ENCODE assay signal across 13 mouse cellular contexts in genomic region chr6:52118903-52119635, GRCm38 (mm10). TPM values are rescaled to one million over a fixed set of nuclear protein-coding genes. Genes with fewer than 3 reads are reported as not detected.
DNase-seq lines count a peak whose midpoint lies in the region; ATAC-seq lines count a peak whose summit lies in the region.
"Had no signal": no experiment of that assay in that cellular context is flagged by ENCODE, and none has a peak within 500 bp of the region (broad histone marks: within the 10 kb centered on the region; RNA-seq: fewer than 3 reads in every experiment).

No protein-coding gene starts in this region.

- WGBS in forebrain, embryonic 12.5 days = 20% methylated on average over 6 of the region's 6 CpGs
- 14% methylated on average over 6 of the region's 6 CpGs for WGBS in hindbrain, embryonic 14.5 days
- 14% methylated on average over 6 of the region's 6 CpGs for WGBS in midbrain, embryonic 16.5 days

- H3K9ac ChIP-seq in forebrain, embryonic 12.5 days = no peak overlapping the region
- 0 out of 2 replicates have a peak overlapping the region, but pooled peaks have one; percentile 24 for H3K9ac ChIP-seq in hindbrain, embryonic 14.5 days
- H3K9ac ChIP-seq in midbrain, embryonic 16.5 days (ENCODE audit: low read depth, low read length) = no peak overlapping the region
- H3K9ac ChIP-seq: liver, embryonic 15.5 days had no signal

- H3K27me3 ChIP-seq in forebrain, embryonic 12.5 days = peaks cover 19% of the 10 kb centered on the region; the same call in 1 of the 2 replicates
- no peaks in the 10 kb centered on the region for H3K27me3 ChIP-seq in hindbrain, embryonic 14.5 days (ENCODE audit: control insufficient read depth, insufficient read depth, low read length)
- no peaks in the 10 kb centered on the region for H3K27me3 ChIP-seq in midbrain, embryonic 16.5 days (ENCODE audit: control insufficient read depth, insufficient read depth, low read depth, low read length)

- no peak overlapping the region for H3K4me2 ChIP-seq in forebrain, embryonic 12.5 days
- 0 out of 2 replicates have a peak overlapping the region, but pooled peaks have one; percentile 11 for H3K4me2 ChIP-seq in hindbrain, embryonic 14.5 days (replicated peaks)
- H3K4me2 ChIP-seq in midbrain, embryonic 16.5 days (ENCODE audit: low read length) = peak overlapping the region; percentile 25; the same call in 1 of the 2 replicates
- H3K4me2 ChIP-seq: liver, embryonic 15.5 days had no signal

- ATAC-seq in forebrain, embryonic 12.5 days (ENCODE audit: low FRiP score) = peak; percentile 84; the same call in 1 of the 2 replicates
- peak; percentile 68; the same call in 1 of the 2 replicates for ATAC-seq in hindbrain, embryonic 14.5 days (ENCODE audit: low FRiP score)
- peak; percentile 90 for ATAC-seq in midbrain, embryonic 16.5 days

- peaks cover 21% of the 10 kb centered on the region for H3K4me1 ChIP-seq in forebrain, embryonic 12.5 days
- H3K4me1 ChIP-seq in hindbrain, embryonic 14.5 days (replicated peaks; ENCODE audit: control insufficient read depth, insufficient read depth, low read length) = peaks cover 20% of the 10 kb centered on the region
- peaks cover 19% of the 10 kb centered on the region for H3K4me1 ChIP-seq in midbrain, embryonic 16.5 days (ENCODE audit: control insufficient read depth, insufficient read depth, low read length)
- H3K4me1 ChIP-seq: liver, embryonic 15.5 days had no signal

- no peaks in the 10 kb centered on the region for H3K36me3 ChIP-seq in forebrain, embryonic 12.5 days (replicated peaks)
- H3K36me3 ChIP-seq in hindbrain, embryonic 14.5 days (replicated peaks; ENCODE audit: control insufficient read depth, insufficient read depth) = no peaks in the 10 kb centered on the region
- no peaks in the 10 kb centered on the region for H3K36me3 ChIP-seq in midbrain, embryonic 16.5 days (ENCODE audit: control insufficient read depth, insufficient read depth, low read length)
- H3K36me3 ChIP-seq: heart, embryonic 10.5 days; liver, embryonic 15.5 days had no signal

- no peak overlapping the region for H3K4me3 ChIP-seq in forebrain, embryonic 12.5 days (replicated peaks)
- no peak overlapping the region for H3K4me3 ChIP-seq in hindbrain, embryonic 14.5 days (replicated peaks; ENCODE audit: low read length)
- no peak overlapping the region for H3K4me3 ChIP-seq in midbrain, embryonic 16.5 days (ENCODE audit: low read depth, low read length)
- H3K4me3 ChIP-seq: heart, embryonic 10.5 days; liver, embryonic 15.5 days had no signal

- H3K9me3 ChIP-seq in forebrain, embryonic 12.5 days = no peaks in the 10 kb centered on the region
- no peaks in the 10 kb centered on the region for H3K9me3 ChIP-seq in hindbrain, embryonic 14.5 days (ENCODE audit: control insufficient read depth, low read length)
- no peaks in the 10 kb centered on the region for H3K9me3 ChIP-seq in midbrain, embryonic 16.5 days (replicated peaks; ENCODE audit: control insufficient read depth, low read length, poor library complexity, severe bottlenecking)
- H3K9me3 ChIP-seq: heart, embryonic 10.5 days; liver, embryonic 15.5 days had no signal

- DNase-seq in left cerebral cortex, postnatal 25 days (ENCODE audit: low spot score in 2 of 2) = peak; percentile 2 to 20
- no peak for DNase-seq in left cerebral cortex, adult 11 months (ENCODE audit: low spot score)
- DNase-seq in hindbrain, embryonic 14.5 days (ENCODE audit: low spot score) = peak; percentile 70
- DNase-seq in lung, postnatal 36 days = no peak
- DNase-seq in urinary bladder, postnatal 14 days (ENCODE audit: low spot score) = no peak
- DNase-seq in frontal cortex, postnatal 25 days (ENCODE audit: low spot score in 2 of 2) = no peak

- intact Hi-C loops in left cerebral cortex, postnatal 25 days (cut with DNase I) = no loop called here

- H3K27ac ChIP-seq in forebrain, embryonic 12.5 days = peak overlapping the region; percentile 54; the same call in 1 of the 2 replicates
- peak overlapping the region; percentile 79 for H3K27ac ChIP-seq in hindbrain, embryonic 14.5 days
- peak overlapping the region; percentile 53 for H3K27ac ChIP-seq in midbrain, embryonic 16.5 days (ENCODE audit: low read length)
- H3K27ac ChIP-seq: heart, embryonic 10.5 days; liver, embryonic 15.5 days had no signal

RNA-seq across cellular contexts. Expression of gene Hoxa1, which starts 39.0 kb away (rescaled TPM):
- total RNA-seq in left cerebral cortex, postnatal 25 days (2021) = not detected
- polyA plus RNA-seq in forebrain, embryonic 12.5 days (2016; fragmentation: Nextera tagmentation; extraction: Ambion mirVana) = 0.19 and 0.31 TPM in 2 replicates
- polyA plus RNA-seq in hindbrain, embryonic 14.5 days (2014; fragmentation: Nextera tagmentation; extraction: Ambion mirVana) = 2.6 and 3.0 TPM in 2 replicates
- polyA plus RNA-seq in midbrain, embryonic 16.5 days (2015; fragmentation: Nextera tagmentation; extraction: Ambion mirVana) = 0.20 TPM in 1 of 2 replicates, not detected in the other
- total RNA-seq: common myeloid progenitor, adult 5-6 weeks; left cerebral cortex, adult 18-20 months had no signal

RNA-seq across cellular contexts. Expression of gene Hoxa2, which starts 45.6 kb away (rescaled TPM):
- total RNA-seq in left cerebral cortex, postnatal 25 days (2021) = not detected
- not detected in 2 replicates for polyA plus RNA-seq in forebrain, embryonic 12.5 days (2016; fragmentation: Nextera tagmentation; extraction: Ambion mirVana)
- 27.6 and 35.1 TPM in 2 replicates for polyA plus RNA-seq in hindbrain, embryonic 14.5 days (2014; fragmentation: Nextera tagmentation; extraction: Ambion mirVana)
- polyA plus RNA-seq in midbrain, embryonic 16.5 days (2015; fragmentation: Nextera tagmentation; extraction: Ambion mirVana) = 0.10 and 0.22 TPM in 2 replicates
- total RNA-seq: common myeloid progenitor, adult 5-6 weeks; left cerebral cortex, adult 18-20 months had no signal

RNA-seq across cellular contexts. Expression of gene 5730596B20Rik, which starts 58.2 kb away (rescaled TPM):
- not detected for total RNA-seq in left cerebral cortex, postnatal 25 days (2021)
- polyA plus RNA-seq in forebrain, embryonic 12.5 days (2016; fragmentation: Nextera tagmentation; extraction: Ambion mirVana) = not detected in 2 replicates
- polyA plus RNA-seq in hindbrain, embryonic 14.5 days (2014; fragmentation: Nextera tagmentation; extraction: Ambion mirVana) = 4.1 and 5.0 TPM in 2 replicates
- not detected in 2 replicates for polyA plus RNA-seq in midbrain, embryonic 16.5 days (2015; fragmentation: Nextera tagmentation; extraction: Ambion mirVana)
- total RNA-seq: common myeloid progenitor, adult 5-6 weeks; left cerebral cortex, adult 18-20 months had no signal
- polyA plus RNA-seq: testis, adult 2 months had no signal

Comparison
In these comparisons a context has a peak if more than half of its experiments do, and no peak if none do; other contexts are left out.
1. DNase-seq: peak in left cerebral cortex, postnatal 25 days (2 of 2) and hindbrain, embryonic 14.5 days (single experiment); none in left cerebral cortex, adult 11 months (single experiment), lung, postnatal 36 days (single experiment), urinary bladder, postnatal 14 days (single experiment) and frontal cortex, postnatal 25 days (0 of 2).
2. RNA of gene Hoxa2, which starts 45.6 kb away (polyA plus RNA-seq): 27.6 to 35.1 TPM in hindbrain, embryonic 14.5 days; 0.10 to 0.22 TPM in midbrain, embryonic 16.5 days and not detected in forebrain, embryonic 12.5 days; every median in the first group is over 10 times any median in the second.
3. Peak in every context shown above with its lines, with median percentiles within 50 percentile points of each other: ATAC-seq and H3K27ac ChIP-seq.